Mouse (Mus musculus) B cell, adult 2 months (primary cell): ENCODE measurements around the gene Wdr59.
"Not testable (repeated sequence)": the region's sequence is repeated elsewhere in the genome, so short reads cannot be mapped to it uniquely, and the experiment has no call there.

Source experiments
- DNase-seq, 2 experiments: peaks; one replicate each; pipeline ENCODE4 v3.0.0; 2022

Wdr59 gene

DNA sequence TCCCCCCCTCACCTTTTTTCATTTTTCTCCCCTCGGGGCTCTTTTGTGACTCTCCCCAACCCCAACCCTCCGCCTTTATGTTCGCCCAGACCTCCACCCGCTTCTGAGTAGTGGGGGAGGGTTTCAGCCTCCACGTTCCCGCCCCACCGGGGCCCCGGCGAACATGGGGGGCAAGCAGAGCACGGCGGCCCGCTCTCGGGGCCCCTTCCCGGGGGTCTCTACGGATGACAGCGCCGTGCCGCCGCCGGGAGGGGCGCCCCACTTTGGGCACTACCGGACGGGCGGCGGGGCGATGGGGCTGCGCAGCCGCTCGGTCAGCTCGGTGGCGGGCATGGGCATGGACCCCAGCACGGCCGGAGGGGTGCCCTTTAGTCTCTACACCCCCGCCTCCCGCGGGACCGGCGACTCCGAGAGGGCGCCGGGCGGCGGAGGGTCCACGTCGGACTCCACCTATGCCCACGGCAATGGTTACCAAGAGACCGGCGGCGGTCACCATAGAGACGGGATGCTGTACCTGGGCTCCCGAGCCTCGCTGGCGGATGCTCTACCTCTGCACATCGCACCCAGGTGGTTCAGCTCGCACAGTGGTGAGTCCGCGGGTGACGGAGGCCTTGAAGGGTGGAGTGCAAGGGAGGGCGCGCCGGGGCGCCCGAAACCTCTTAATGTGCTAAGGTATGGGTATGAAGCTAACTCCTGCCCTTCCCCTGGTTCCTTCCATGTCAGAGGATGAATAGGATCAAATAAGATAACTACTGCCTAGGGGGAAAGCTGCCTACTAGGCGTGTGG lies 15.3 kb upstream of the Wdr59 start:
- peak; percentile 68 for DNase-seq

DNA sequence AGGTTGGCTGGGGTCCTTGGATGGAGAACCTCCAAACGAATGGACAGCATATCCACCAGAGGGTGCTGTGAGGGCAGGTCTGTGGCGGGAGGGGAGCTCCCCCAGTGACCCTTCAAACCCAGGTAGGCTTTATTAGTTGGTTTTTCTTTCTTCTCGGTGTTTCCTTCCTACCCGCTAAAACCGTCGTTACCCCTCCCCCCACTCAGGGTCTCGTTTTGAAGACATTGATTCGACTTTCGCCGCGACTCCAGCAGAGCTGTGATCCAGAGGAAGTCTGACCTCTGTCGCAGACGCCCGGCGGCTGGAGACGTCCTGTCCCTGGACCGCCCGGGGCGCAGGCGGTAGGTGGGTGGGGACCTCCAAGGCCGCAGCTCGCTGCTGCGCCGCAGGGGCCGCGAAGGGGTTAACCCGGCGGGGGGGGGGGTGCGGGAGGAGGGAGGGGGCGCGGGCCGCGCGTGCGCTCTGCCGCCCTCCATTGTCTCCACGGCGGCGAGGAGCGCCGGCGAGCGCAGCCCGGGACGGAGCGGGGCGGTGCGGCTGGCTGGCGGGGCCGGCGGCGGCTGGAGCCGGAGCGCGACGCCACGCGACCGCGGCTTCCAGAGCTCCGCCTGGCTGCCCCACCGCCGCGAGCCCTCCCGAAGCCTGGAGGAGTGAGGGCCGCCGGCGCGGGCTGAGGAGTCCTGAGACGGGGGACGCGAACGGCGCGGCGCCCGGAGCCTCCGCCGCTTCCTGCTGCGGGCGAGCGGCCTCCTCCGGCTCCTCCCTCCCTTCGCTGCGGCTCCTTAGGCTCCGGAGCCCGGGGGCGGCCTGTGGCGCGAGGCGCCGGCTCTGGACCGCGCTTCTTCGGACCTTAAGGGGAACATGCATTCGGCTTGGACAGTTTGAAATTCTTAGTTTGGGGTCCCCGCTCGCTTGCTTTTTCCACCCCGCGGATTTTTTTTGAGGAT lies 14.4 kb upstream of the Wdr59 start, which contains the start of gene Znrf1:
TSS of gene Znrf1 (plus strand) at position 67 of the 947 bp plus-strand sequence.
- DNase-seq: peak; percentile 71 to 72

DNA sequence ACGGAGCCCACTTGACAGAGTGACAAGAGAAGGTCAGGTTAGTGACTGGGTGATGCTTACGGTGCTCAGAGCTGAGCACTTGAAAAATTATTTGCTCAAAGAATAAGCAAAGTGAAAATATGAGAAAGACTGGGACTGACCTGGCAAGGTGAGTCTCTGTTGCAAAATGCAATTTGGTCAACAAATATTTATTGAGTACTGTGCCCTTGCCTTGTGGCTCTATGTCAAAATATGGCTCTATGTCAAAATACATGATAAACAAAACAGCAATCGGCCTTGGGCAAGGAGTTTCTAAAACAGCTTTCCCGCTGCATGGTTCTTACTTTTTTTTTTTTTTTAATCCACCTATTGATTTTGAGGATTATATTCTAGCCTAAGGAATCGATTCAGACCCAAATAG lies 13.6 kb upstream of the Wdr59 start:
- DNase-seq: no peak

DNA sequence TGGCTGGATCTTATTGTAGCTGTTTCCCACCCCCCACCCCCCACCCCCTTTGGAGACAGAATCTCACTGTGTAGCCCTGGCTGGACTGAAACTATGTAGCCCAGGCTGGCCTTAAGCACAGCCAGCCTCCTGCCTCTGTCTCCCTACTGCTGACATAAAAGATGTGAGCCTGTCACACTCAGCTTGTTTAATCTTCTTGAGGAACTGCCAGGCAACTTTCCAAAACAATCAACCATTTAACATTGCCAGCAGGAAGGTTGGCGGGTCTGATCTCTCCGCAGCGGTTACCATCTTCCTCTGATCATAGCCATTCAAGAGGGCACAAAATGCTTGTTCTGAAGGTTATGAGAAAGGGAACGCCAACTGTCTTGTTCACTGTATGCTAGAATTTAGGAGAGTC lies 11.6 kb upstream of the Wdr59 start:
- no peak for DNase-seq

DNA sequence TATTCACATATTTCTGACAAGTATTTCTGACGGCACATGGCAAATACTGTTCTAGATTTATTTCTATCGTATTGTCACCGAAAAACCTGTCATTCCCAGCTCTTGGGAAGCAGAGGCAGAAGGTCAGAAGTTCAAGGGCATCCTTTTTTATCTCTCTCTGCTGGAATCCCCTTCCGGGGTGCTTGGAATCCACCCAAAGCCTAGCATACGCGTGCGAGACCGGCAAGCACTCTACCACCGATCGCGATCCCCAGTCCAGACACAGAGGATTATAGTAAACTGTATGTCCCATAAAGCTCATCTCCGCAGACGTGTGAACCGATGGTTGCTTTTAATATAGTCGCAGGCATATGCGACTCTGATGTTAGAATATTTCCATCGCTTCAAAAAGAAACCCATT lies 9.7 kb upstream of the Wdr59 start:
- DNase-seq: no peak

DNA sequence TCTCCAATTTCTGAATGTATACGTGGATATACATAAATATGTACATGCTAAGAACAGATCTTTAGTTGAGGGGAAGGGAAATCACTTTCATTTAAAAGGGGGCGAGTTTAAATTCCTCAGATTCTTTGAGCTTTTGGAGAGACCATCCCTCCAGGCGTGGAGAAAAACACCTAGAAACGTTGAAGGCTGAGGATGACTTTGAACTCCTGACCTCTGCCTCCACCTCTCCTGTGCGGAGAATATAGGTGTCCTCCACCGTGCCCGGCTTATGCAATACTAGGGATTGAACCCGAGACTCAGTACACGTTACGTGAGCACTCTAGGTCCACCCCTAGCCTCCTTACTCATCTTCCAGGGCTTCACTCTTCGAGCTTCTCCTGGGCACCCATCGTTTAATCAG lies 9.3 kb upstream of the Wdr59 start:
- no peak for DNase-seq

DNA sequence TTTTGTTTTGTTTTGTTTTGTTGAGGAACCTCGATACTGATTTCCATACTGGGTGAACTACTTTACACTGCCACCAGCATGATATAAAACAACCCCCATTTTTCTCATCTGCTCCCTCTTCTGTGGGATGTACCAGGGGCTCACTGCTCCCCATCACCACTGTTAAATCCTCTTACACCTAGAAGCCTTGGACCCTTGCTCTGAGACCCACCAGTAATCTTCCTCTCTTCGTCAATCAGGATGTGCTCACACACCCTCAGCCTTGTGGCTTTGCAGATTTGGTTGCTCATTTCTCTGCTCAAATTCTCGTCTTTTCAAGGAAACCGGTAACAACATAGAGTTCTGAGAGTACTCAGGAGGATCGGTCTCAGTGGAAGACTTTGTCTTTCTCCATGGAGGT lies 6.2 kb upstream of the Wdr59 start:
- no peak for DNase-seq

DNA sequence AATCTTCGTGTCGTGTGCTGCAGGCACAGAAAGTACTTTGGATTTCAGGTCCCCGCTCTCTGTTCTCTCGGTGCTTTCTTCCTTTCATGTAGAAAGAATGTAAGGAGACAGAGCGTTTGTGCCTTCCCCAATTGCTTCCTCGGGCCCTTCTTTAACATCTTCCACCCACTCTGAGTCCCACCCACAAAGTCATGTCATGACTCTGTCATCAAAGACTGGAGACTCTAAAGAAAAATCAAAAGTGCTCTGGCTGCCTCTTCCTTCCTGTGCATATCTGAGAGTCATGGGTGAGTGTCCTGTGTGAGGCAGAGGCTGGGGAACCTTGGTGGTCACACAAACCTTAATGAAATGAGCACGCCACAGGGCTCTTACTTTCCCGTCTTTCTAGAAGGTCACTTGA lies 5.3 kb upstream of the Wdr59 start:
- DNase-seq: no peak

DNA sequence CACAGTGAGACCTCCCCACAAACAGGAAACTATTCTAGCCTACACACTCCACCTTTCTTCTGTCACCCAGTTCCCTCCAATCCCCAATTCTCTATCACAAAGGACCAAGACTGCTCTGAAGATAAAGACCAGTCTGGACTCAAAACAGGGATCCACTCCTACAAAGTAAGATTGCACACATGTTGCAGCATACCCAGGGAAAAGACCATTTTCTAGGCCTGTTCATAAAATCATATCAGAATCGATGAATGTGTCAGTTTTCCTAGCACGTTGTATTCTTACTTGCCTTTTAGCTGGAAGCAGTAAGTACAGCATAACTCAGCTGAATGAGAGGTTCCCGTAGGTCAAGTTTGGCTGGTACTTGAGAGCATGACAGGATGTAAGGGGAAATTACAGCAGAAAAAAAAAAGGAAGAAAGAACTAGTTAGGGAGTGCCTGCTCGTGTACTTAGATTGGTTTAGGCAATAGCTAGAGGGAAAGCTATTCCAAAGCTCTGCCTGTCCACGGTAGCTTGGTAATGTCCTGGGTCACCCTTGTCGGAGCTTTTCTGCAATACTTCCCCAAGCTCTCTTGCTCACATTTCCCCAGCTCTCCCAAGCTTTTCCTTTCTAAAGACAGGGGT lies 4.6 kb upstream of the Wdr59 start:
- DNase-seq: no peak

DNA sequence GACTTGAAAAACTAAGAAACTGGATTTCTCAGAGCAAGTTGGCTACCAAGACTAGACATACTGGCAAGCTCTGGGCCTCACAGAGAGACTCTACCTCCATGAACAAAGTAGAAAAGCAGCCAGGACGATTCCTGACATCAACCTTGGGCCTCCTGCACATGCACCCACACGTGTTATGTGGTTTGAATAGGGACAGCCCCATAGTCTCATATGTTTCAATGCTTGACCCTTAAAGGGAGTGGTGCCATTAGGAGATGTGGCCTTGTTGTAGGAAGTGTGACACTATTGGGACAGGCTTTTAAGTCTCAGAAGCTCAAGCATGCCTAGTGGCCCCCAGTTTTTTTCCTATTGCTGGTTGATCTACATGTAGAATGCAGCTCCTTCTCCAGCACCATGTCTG lies 4.4 kb downstream of the Wdr59 start:
- peak in 1 of 2 experiments; percentile 21 for DNase-seq

DNA sequence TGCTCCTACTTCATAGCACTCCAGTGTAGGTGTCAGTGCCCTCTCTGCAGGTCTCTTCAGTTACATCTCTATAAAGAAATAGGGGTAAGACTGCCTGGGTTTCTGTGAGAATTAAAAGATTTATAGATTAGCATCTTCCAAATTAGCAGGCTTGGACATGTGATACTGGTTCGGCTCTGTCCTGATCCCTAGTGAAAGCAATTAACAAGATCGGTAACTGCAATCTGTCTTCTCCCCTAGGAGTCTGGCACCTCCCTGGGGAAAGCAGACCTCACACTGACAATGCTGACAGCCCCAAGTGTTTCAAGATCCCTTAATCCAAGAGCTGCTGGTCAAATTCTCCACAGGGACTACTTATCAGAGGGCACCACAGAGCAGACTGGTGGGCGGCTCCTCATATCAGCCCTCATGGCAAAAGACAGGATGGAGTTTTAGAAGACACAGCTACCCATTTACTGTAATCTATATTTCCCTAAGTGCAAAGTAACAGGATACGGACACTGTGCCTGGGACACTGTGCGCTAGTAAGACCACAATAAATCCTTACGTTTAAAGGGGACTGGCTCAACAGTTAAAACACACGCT lies 5.3 kb downstream of the Wdr59 start:
- DNase-seq: no peak

DNA sequence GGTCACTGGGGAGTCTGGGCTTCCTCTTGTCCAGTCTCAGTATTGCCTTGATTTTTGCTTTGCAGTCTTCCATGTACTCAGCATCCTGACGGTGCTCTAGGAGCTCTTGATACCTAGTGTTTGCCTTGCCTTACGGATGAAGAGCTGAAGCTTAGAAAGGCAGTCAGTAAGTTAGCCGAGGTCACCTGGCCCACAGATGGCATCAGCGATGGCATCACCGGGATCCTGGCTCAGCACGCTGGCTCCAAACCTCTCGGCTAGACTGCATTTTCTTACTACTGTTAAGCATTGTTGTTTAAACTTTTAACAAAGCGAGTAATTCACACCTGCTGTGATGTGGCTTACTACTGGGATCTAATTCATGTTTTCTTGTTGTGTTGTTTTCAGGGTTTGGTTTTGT lies 8.4 kb downstream of the Wdr59 start:
- no peak for DNase-seq

DNA sequence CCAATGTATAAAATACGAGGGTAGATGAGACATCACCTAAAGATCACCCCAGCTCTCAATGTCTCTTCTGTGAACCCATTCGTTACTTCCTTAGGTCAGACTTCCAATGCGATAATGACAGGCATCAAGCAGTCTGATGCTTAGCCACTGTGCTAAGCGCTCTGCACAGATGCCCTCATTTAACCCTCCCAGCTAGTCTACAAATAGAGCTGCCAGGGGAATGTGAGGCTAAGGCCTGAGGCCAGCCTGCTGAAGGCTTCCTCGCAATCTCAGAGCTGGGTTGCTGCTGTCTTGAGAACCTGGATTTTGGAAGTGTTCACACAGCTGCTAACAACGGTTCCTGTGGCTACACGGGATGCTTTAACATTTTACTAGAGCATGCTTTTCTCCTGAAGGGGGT lies 9.0 kb downstream of the Wdr59 start:
- no peak for DNase-seq

DNA sequence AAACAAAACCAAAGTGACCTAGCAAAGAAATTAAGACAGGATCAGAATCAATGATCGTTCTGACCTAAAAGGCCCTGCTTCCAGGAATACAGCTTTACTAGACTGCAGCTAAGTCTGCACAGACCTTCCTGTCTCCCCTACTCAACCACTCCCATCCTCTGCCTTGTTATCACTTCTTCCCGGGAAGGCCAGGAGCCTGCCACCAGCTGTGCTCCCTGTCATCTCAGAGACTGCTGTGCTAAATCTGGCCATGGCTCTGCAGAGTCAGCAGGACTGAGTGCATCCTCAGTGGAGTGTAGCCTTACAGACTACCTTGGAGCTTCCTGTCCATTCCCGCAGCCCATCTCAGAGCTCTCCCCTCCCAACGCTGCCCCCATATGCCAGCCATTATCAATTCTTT lies 11.5 kb downstream of the Wdr59 start:
- no peak for DNase-seq

DNA sequence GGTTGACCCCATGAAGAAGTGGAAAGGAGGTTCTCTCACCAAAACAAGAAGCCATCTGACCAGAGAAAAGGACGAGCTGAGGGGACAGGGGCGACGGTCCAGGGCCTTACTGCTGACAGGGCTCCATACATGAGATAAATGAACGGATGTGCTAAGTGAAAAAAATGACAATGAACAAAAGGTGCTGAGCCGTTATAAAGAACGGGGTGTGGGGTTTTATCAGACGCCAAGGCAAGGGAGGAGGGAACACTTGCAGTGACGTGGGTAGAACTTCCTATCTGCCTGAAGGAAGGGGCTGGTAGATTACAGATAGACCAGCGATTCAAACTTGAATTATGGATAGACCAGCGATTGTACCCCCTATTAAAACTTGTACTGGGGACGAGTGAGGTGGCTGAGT lies 12.6 kb downstream of the Wdr59 start:
- DNase-seq: no peak

DNA sequence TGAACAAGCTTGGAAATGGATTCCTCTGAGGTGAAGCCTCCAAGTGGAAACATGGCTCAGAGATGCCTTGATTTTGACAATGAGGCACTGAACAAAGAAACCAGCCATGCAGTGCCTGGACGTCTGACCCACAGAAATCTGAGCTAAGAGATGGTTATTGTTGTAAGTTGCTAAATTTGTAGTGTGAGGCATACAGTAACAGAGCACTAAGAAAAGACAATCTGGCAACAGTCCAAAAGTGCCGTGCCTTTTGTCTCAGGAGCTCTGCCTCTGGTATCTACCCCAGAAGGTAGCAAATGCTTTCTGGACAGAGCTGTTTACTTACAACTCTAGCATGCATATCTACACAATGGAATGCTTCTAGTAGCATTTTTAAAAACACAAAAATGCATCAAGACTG lies 13.3 kb downstream of the Wdr59 start:
- no peak for DNase-seq

DNA sequence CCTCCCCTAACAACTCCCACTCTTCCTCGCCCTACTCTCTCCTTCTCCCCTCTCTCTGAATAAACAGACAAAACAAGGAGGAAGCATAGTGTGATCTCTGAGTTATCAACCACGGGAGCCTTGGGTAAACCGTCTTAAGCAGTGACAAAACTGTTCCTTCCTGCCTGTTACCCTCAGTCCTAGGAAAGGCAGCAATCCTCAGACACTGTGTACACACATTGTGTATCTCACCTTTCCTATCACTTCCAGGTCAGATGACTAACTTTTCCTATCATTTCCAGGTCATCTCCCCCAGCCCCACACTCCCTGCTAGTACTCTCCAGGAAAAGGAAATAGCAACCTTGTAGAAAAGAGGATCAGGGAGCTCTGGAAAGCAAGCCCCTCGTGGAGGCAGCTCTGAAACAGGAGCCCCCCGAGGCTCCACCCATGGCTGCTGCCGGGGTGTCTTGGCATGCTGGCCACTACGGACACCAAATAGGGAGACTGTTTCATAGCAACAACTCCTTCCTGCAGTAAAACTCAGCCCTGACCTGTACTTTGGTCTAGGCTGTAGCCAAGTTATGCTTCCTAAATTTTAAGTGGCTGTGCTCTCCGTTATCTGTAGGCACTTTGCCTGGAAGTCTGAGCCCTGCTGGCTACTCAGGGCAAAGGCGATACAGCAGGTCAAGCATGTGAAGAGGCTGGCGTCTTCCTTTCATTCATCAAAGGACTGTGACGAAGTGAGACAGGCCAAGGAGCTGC lies 20.0 kb downstream of the Wdr59 start:
- no peak for DNase-seq

DNA sequence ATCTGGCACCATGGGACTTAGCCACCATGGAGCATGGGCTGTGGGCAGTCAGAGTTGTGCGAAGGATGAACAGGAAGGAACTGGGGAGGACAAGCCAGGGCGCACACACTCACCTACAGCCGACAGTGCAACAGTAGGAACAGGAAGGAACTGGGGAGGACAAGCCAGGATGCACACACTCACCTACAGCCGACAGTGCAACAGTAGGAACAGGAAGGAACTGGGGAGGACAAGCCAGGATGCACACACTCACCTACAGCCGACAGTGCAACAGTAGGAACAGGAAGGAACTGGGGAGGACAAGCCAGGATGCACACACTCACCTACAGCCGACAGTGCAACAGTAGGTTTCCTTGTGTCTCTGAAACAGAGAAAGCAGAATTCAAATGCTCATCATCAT lies 23.6 kb downstream of the Wdr59 start:
- DNase-seq: not testable (repeated sequence)

DNA sequence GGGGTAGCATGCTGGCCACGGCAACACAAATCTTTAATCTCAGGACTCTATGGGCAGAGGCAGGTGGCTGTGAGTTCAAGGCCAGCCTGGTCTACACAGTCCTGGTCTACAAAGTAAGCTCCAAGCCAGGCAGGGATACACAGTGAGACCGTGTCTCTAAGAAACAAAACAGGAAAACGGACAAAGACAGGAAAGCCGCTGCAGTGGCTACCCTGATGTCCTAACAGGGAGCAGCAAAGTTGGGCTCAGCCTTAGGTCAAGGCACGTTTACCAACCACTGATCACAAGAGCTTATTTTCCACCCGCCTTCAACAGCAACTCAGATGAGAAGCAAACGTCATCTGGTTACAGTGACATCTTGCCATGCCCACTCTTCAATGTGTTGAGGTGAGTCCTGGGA lies 25.6 kb downstream of the Wdr59 start:
- no peak for DNase-seq

DNA sequence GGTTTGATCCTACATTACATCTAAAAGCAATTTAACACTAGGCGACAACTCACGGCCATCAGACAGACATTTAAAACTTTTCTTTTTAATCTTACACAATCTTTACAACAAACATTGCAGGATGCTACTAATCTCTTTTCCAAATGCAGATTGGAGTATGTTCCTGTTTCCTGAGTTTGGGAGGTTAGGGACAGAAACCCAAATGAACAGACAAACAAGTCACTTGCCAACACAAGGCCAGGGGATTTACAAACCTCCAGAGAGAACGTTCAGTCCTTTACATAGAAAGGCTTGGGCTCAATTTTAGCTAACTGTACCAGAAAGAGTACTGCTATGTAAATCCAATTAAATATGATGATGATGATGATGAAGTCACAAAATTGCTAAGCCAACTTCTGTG lies 28.7 kb downstream of the Wdr59 start:
- DNase-seq: no peak

DNA sequence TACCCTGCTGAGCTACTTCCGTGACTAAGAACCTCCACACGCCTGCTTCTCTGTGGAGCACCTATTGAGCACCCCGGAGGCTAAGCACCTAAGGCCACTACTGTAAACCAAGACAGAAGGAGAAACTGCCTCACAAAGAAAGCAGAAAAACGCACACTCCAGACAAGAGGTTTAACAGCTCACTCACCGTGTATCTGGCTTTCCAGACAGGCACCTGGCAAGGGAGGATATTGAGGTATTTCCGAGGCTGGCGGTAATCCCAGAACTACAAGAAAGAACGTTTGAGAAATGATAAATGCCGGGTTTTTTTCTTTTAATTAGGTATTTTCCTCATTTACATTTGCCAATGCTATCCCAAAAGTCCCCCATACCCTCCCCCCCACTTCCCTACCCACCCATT lies 29.4 kb downstream of the Wdr59 start:
- no peak for DNase-seq

DNA sequence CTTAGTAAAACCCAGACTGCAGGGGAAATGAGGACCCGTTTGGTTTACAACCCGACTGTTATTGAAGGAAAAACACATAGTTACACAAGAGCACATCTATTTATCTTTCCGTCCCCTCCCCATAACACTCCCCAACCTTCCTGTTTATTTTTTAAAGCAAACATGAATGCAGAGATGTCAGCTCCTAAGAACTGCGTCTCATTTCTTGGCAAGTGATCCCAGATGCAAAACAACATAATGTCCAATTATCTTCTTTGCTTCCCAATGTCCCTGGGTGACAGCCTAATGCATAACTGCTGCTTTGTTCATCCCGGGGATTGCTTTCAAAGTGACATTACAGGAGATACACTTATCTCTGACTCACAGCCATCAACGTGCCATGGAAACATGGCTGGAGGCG lies 30.7 kb downstream of the Wdr59 start:
- no peak for DNase-seq
